Comparison of ENCODE assay signal across 25 mouse cellular contexts in genomic region chr4:58571232-58571631, GRCm38 (mm10). TPM values are rescaled to one million over a fixed set of nuclear protein-coding genes. Genes with fewer than 3 reads are reported as not detected.
DNase-seq lines count a peak whose midpoint lies in the region; ATAC-seq lines count a peak whose summit lies in the region.
"Had no signal": no experiment of that assay in that cellular context is flagged by ENCODE, and none has a peak within 500 bp of the region (broad histone marks: within the 10 kb centered on the region; RNA-seq: fewer than 3 reads in every experiment).

No protein-coding gene starts in this region.

- no peak overlapping the region for H3K4me3 ChIP-seq in limb, embryonic 12.5 days (replicated peaks)
- H3K4me3 ChIP-seq: embryonic facial prominence, embryonic 12.5 days; embryonic facial prominence, embryonic 15.5 days; forebrain, embryonic 12.5 days; heart, embryonic 12.5 days; heart, embryonic 15.5 days; hindbrain, embryonic 15.5 days had no signal

- H3K4me1 ChIP-seq in limb, embryonic 12.5 days (replicated peaks), result peaks cover 8% of the 10 kb centered on the region
- H3K4me1 ChIP-seq: embryonic facial prominence, embryonic 12.5 days; embryonic facial prominence, embryonic 15.5 days; heart, embryonic 15.5 days; hindbrain, embryonic 15.5 days had no signal

- no peak overlapping the region for H3K4me2 ChIP-seq in limb, embryonic 12.5 days
- H3K4me2 ChIP-seq: embryonic facial prominence, embryonic 12.5 days; embryonic facial prominence, embryonic 15.5 days; forebrain, embryonic 12.5 days; heart, embryonic 12.5 days; heart, embryonic 15.5 days; hindbrain, embryonic 15.5 days had no signal

- no peak overlapping the region for H3K9ac ChIP-seq in limb, embryonic 12.5 days (replicated peaks)
- H3K9ac ChIP-seq: embryonic facial prominence, embryonic 12.5 days; embryonic facial prominence, embryonic 15.5 days; forebrain, embryonic 12.5 days; heart, embryonic 12.5 days; heart, embryonic 15.5 days; hindbrain, embryonic 15.5 days had no signal

- H3K36me3 ChIP-seq in limb, embryonic 12.5 days, result no peaks in the 10 kb centered on the region
- H3K36me3 ChIP-seq: embryonic facial prominence, embryonic 12.5 days; embryonic facial prominence, embryonic 15.5 days; forebrain, embryonic 12.5 days; heart, embryonic 12.5 days; heart, embryonic 15.5 days; hindbrain, embryonic 15.5 days had no signal

- peak overlapping the region; percentile 59; the same call in 1 of the 2 replicates for H3K27ac ChIP-seq in limb, embryonic 12.5 days
- H3K27ac ChIP-seq: embryonic facial prominence, embryonic 12.5 days; embryonic facial prominence, embryonic 15.5 days; forebrain, embryonic 12.5 days; heart, embryonic 15.5 days; hindbrain, embryonic 15.5 days had no signal

- no peak for DNase-seq in frontal cortex, postnatal 25 days (ENCODE audit: low spot score in 2 of 2)
- peak; percentile 40 for DNase-seq in ZHBTc4 (ENCODE audit: low read depth, low spot score)
- no peak for DNase-seq in thymus, postnatal 0 days (ENCODE audit: low spot score)
- no peak for DNase-seq in B cell, adult 2 months
- DNase-seq in retina, postnatal 1 day, result no peak
- DNase-seq: adrenal gland, adult 2 months; adrenal gland, postnatal 14 days; cerebellum, adult 11 months; cerebellum, adult 2 months; cerebellum, adult 9-11 months; cerebellum, postnatal 25 days; gastrocnemius, postnatal 25 days; heart, adult 18-20 months; heart, postnatal 10 days; heart, postnatal 4 days had no signal

- H3K9me3 ChIP-seq in limb, embryonic 12.5 days, result no peaks in the 10 kb centered on the region
- H3K9me3 ChIP-seq: embryonic facial prominence, embryonic 12.5 days; embryonic facial prominence, embryonic 15.5 days; forebrain, embryonic 12.5 days; heart, embryonic 12.5 days; heart, embryonic 15.5 days; hindbrain, embryonic 15.5 days had no signal

- peak; percentile 70 for ATAC-seq in frontal cortex, adult (ENCODE audit: low TSS enrichment)
- no peak for ATAC-seq in limb, embryonic 12.5 days (ENCODE audit: insufficient number of reproducible peaks, insufficient read depth, low FRiP score, low TSS enrichment, low read depth)
- ATAC-seq: CD4-positive, CD25-positive, alpha-beta regulatory T cell, adult 4 months; forebrain, embryonic 16.5 days had no signal

- WGBS in limb, embryonic 12.5 days, result 61% methylated on average over 1 of the region's 1 CpGs

- no peaks in the 10 kb centered on the region for H3K27me3 ChIP-seq in limb, embryonic 12.5 days
- H3K27me3 ChIP-seq: embryonic facial prominence, embryonic 12.5 days; embryonic facial prominence, embryonic 15.5 days; heart, embryonic 12.5 days; heart, embryonic 15.5 days; hindbrain, embryonic 15.5 days had no signal

RNA-seq across cellular contexts. Expression of gene Lpar1, which starts 17.5 kb away (rescaled TPM):
- 247 and 253 TPM in 2 replicates for polyA plus RNA-seq in limb, embryonic 12.5 days (2016; fragmentation: Nextera tagmentation; extraction: Ambion mirVana)
- 24.2 and 26.5 TPM in 2 replicates for polyA plus RNA-seq in thymus, postnatal 0 days (2015; fragmentation: Nextera tagmentation; extraction: Ambion mirVana)
- polyA plus RNA-seq: CD4-positive, CD25-positive, alpha-beta regulatory T cell, adult 4 months had no signal
